Mouse (Mus musculus) right cerebral cortex, adult 18-20 months (tissue): ENCODE results near the gene Fam83f.

ENCODE experiments used
- DNase-seq: peaks from one replicate; pipeline ENCODE4 v3.0.0; 2022; ENCODE audit warnings: mixed read lengths

Fam83f gene

DNA sequence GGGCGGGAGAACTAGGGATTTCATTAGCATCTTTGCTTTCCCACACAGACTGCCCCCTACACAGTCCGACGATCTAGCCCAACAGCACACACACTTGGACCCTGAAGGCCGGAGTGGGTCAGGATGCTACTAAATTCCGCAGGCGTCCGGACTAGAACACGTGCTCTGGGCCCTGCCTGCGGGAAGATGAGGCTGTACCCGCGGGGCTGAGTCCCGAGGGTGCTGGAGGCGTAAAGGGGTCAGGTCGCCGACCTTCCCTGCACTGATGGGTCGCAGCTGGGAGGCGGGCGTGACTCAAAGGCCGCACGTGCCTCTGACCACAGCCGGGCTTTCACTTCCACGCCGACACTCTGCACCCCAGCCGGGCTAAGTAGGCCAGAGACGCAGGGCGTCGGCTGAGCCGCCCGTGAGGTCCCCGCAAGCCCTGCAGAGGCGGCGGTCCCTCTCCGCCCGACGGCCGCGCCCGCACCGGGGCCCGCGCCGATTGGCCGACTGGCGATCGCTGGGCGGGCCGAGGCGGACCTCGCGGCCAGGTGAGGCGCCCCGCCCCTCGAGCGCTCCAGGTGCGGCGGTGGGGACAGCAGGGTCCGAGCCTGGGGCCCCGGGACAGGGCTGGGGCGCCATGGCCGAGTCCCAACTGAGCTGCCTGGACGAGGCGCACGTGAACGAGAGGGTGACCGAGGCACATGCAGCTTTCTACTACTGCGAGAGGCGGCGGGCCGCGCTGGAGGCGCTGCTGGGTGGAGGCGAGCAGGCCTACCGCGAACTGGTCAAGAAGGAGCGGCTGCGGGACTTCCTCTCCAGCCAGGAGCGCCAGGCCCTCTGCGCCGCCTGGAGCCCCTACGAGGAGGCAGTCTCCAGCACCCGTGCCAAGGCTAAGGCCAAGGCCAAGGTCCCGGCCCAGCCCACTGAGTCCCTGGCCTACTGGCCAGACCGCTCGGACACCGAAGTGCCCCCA, at the start of gene Fam83f:
Fam83f (plus strand) TSS at position 553 of the 958 bp plus-strand sequence.
- no peak for DNase-seq

DNA sequence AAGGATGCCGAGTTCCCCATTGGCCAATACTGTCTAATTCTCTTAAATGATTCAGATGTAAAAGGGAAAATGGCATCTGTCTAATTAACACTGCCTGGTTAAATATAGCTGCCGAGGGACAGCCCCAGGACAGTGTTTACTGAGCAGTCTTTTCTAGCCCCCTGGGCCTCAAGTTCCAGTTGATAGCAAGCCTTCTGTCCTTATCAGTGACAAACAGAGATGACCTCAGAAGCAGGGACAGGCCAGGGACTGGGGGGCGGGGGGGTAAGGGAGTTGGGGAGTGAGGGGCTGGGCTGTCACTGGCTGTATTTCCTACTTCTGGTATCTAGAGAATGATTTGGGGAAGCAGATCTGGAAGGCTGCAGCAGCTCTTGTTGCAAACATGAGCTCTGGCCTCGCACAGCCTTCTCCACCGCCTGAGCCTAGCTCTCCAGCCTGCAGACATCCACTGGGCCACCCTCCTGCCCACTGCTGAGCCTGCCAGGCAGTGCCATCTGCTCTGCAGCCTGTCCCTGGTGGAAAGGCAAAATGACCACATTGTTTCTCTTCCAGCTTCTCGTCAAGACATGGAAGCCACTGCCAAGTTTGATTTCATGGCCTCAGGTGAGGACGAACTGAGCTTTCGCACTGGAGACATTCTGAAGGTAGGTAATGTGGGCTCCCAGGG, 48.3 kb upstream of the Fam83f start:
- no peak for DNase-seq

DNA sequence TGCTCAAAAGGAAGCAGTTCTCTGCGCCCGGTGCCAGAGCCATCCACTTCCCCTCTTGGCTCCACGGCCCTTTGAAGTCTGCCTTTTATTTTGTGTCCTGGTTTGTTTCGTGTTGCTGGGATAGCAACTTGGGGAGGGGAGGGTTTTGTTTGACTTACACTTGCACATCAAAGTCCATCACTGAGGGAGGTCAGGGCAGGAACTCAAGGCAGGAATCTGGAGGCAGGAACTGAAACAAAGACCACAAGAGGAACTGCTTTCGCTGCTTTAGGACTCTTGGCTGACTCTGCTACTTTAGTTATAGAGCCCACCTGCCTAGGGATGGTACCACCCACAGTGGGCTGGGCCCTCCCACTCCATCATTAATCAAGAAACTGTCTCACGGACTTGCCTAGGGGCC, 45.2 kb upstream of the Fam83f start:
- DNase-seq = no peak

GRCm38 (mm10) chr15:80630147-80630546, 41.5 kb upstream of the Fam83f start:
- DNase-seq = no peak

DNA sequence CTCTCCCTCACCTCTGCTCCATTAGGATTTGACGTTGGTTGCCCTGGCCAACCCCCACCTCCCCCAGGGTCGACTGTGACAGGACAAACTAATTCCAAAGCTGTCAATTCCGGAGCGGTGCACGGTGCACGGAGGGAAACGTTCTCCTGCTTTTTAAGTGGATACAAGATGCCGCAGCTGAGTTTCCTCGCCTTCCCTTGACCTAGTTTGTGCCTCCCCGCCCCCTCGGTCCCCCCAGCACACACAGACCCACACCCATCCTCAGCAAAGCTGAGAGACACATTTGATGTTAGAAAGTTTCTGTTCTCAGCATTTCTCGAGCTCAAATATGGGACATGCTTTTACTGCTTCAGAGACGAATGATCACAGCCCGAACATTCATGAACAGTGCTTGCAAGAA, 40.9 kb upstream of the Fam83f start:
- no peak for DNase-seq

DNA sequence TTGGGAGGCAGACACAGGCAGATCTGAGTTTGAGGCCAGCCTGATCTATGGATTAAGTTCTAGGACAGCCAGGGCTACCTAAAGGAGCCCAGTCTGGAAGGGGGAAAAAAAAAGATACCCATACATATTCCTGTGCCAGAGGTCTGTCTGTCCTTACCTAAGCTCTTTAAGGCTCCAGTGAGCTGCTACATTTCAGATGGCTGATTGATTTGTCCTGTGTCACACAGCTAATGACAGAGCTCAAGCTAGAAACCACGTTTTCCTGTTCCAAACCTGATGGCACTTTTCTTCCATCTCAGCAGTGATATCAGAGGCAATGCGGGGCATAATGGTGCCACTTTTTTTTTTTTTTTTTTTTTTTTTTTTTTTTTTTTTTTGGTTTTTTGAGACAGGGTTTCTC, 40.3 kb upstream of the Fam83f start:
- DNase-seq = no peak

DNA sequence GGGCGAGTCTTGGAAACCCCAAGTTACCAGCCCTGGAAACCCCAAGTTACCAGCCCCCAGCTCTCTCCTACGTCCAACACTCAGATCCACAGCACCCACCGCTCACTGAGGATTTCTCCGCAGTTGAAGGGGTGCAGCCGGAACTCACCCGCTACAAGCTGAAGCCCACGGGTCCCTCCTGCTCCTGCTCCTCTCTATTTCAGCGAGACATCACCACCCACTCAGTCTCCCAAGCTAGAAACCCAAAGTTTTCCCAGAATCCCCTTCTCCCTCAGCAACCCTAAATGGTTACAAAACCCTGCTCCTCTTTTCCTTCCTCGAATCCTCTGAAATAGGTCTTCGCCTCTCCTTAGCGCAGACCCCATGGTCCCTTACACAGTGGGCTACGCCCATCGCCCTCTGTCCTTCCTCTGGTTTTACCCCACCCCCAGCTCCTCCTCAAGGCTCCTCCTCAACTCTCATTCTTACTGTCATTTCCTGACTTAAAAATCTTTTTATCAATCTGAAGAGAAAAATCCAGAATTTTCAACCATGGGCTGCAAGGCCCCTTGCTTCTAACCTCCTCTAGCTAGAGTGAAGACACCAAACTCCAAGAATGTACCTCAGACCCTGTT, 39.3 kb upstream of the Fam83f start:
- peak; percentile 86 for DNase-seq

DNA sequence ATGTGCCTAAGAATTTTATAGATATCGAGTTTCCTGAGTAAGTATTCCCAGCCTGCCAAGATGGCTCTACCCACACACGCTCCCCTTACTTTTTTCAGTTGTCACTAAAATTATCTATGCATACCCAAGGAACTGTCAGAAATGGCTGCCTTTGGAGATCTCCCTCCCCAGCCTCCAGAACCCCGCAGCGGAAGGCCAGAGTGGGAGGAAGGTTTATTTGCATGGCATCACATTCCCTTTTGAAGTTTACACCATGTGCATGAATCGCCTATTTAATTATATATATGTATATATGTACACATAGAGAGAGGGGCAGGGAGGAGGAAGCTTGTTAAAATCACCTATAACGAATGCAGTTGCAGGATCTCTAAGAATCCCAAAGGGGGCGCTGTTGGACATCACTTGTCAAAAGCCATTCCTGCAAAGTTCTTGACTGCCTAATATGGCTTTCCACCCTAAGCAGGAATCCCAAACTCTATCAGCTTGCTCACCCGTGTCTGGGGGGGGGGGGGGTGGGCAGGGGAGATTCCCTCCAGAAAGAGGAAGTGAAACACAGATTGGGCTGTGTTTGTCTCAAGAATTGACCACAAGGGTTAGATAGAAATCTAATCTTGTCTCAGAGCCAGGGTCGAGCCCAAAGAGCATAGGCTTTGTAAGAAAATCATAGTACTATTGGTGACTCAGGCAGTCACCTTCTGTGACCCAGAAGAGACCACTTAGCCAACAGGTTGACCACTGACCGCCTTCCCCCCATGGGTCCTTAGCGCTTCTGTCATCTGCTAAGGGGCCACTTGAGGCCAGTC, 37.1 kb upstream of the Fam83f start:
- peak; percentile 86 for DNase-seq

DNA sequence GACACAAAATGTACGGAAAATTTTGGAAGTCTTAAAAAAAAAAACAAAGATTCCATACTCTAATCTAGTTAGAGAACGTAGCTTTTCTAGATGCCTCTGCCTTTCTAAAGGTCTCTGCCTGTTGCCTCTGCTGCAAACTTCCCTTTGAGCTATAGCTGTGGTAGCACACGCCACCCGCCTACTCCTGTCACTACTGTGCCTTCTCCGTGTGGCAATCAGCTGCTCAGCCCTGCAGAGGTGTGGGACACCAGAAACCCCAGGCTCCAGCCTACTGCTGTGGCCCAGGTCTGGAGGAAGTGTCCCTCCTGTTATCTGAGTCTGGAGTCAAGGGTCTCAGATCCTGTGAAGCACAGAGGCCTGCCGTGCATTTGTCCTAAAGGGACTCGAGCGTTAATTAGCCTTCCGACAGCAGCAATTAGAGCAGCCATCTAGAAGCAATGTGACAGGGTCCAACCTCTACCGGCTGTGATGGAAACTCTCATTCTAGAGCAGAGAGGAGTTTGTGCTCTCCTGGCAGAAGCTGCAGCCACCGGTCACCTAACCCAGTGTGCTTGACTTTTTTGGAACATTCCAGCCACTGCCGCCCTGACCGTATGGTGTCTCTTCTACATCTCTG, 34.8 kb upstream of the Fam83f start:
- DNase-seq = no peak

DNA sequence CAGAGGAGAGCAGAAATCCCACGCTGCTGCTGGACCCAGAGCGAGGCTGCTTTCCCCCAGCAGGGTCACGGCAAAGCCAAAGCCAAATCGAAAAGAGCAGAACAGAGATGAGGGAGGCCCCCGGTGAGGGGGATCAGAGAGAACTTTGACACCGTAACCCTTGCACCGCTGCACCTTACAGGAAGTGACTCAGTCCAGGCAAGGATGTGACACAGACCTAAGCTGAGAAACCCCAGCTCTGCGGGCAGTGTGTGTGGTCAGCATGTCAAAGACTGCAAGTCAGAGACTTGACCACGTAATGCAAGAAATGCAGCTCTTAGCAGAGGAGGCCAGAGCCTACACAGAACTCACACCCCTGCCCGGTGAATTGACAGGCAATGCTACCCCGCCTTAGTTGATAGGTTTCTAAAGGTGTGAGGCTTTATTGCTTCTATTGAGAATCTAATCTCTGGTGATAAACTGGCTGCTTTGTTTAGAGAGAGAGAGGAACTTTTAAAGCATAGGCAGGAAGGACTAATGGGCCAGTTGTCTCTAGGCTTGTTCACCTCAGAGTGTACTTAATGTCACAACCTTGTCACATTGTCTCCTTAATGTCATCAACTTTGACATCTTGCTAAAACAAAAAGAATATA, 32.5 kb upstream of the Fam83f start:
- no peak for DNase-seq

DNA sequence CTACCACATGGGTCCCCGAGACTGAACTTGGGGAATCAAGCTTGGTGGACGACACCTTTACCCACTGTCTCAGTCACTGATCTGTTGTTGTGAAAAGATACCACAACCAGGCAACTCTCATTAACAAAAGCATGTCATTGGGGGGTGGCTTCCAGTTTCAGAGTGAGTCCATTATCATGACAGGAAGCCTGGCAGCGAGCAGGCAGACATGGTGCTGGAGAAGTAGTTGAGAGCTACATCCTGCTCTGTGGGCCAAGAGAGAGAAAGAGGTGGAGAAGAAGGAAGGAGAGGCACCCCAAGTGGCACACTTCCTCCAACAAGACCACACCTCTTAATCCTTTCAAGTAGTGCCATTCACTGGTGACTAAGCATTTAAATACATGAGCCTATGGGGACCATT, 31.8 kb upstream of the Fam83f start:
- DNase-seq = no peak

- DNase-seq = no peak
These were observed 29.8 kb upstream of the Fam83f start for GRCm38 (mm10) chr15:80641702-80642435.

- DNase-seq = no peak
These were observed 26.4 kb upstream of the Fam83f start for GRCm38 (mm10) chr15:80645006-80645797.

- peak; percentile 59 for DNase-seq
These were observed 22.6 kb upstream of the Fam83f start for GRCm38 (mm10) chr15:80648977-80649606.

- peak; percentile 40 for DNase-seq
These were observed 21.2 kb upstream of the Fam83f start for GRCm38 (mm10) chr15:80650412-80650811.

- no peak for DNase-seq
These were observed 17.8 kb upstream of the Fam83f start for GRCm38 (mm10) chr15:80653865-80654264.

- peak; percentile 67 for DNase-seq
These were observed 12.7 kb upstream of the Fam83f start for GRCm38 (mm10) chr15:80658815-80659471.

- no peak for DNase-seq
These were observed 10.7 kb upstream of the Fam83f start for GRCm38 (mm10) chr15:80660963-80661362.

DNA sequence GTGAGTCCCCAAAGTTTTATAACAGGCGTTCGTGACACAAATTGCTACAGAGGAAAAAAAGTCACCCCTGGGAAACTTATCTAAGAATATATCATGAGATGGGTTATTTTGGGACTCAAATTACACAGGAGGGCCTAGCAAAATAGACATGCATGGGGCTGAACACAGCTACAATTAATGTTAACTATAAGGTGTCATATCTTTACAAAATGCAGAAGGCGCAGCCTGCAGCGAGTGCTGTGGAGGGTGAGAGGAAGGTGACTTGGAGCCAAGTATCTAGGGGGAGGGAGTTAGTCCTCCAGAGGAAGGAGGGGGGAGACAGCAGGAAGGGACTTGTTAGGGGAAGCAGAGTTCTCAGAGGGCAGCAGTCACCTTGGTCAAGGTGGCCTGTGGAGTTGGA, 7.2 kb upstream of the Fam83f start:
- DNase-seq = no peak
